18 mouse cellular contexts compared by ENCODE assay signal in genomic region chr12:73904133-73904934, GRCm38 (mm10). TPM values are rescaled to one million over a fixed set of nuclear protein-coding genes. Genes with fewer than 3 reads are reported as not detected.
DNase-seq lines count a peak whose midpoint lies in the region; ATAC-seq and TF ChIP-seq lines count a peak whose summit lies in the region.
"Had no signal": no experiment of that assay in that cellular context is flagged by ENCODE, and none has a peak within 500 bp of the region (broad histone marks: within the 10 kb centered on the region; RNA-seq: fewer than 3 reads in every experiment).

No protein-coding gene starts in this region.

- TF ChIP-seq POLR2A in CH12.LX (IDR thresholded peaks at IDR 0.05; ENCODE audit: low read depth, low read length) (no peak), myocyte (IDR thresholded peaks at IDR 0.05; ENCODE audit: insufficient read length, low read depth) (no peak)

- dilution Hi-C loops in CH12.LX (cut with MboI; ENCODE audit: extremely low pct_ligation_motif_present, extremely low pct_unique_long_range_greater_than_20kb, low sequenced_read_pairs): no loop called here

- WGBS in midbrain, embryonic 11.5 days: 85% methylated on average over 5 of the region's 5 CpGs

- H3K4me3 ChIP-seq in CH12.LX (replicated peaks in 1 of 3; ENCODE audit: low read depth in 2 of 3, low read length in 2 of 3, poor library complexity in 1 of 3) (no peak overlapping the region), myocyte (no peak overlapping the region)
- H3K4me3 ChIP-seq in layer of hippocampus, adult 2 months: no peak overlapping the region
- no peak overlapping the region for H3K4me3 ChIP-seq in midbrain, embryonic 11.5 days (ENCODE audit: low read depth, low read length)
- H3K4me3 ChIP-seq: embryonic facial prominence, embryonic 10.5 days; forebrain, embryonic 13.5 days; heart, embryonic 12.5 days; hindbrain, embryonic 10.5 days had no signal

- H3K36me3 ChIP-seq in CH12.LX (replicated peaks in 1 of 2; ENCODE audit: control insufficient read depth in 1 of 2, insufficient read depth in 1 of 2, low read length in 1 of 2) (no peaks in the 10 kb centered on the region), myocyte (ENCODE audit: control insufficient read depth, insufficient read depth) (no peaks in the 10 kb centered on the region)
- no peaks in the 10 kb centered on the region for H3K36me3 ChIP-seq in midbrain, embryonic 11.5 days (ENCODE audit: control insufficient read depth, insufficient read depth, low read length)
- H3K36me3 ChIP-seq: embryonic facial prominence, embryonic 10.5 days; heart, embryonic 12.5 days; hindbrain, embryonic 10.5 days had no signal

- no peak overlapping the region for H3K27ac ChIP-seq in CH12.LX (ENCODE audit: insufficient read depth, low read depth)
- H3K27ac ChIP-seq in layer of hippocampus, adult 2 months: no peak overlapping the region
- H3K27ac ChIP-seq in midbrain, embryonic 11.5 days (ENCODE audit: low read depth, low read length): no peak overlapping the region
- H3K27ac ChIP-seq: embryonic facial prominence, embryonic 10.5 days; forebrain, embryonic 13.5 days; hindbrain, embryonic 10.5 days; hindbrain, embryonic 14.5 days had no signal

- TF ChIP-seq CTCF in CH12.LX (conservative IDR thresholded peaks at IDR 0.05 in 1 of 2, IDR thresholded peaks at IDR 0.05 in 1 of 2; ENCODE audit: low read depth in 2 of 2, low read length in 2 of 2): no peak
- no peak for TF ChIP-seq CTCF in layer of hippocampus, adult 2 months (conservative IDR thresholded peaks at IDR 0.05)

- H3K79me2 ChIP-seq in CH12.LX (replicated peaks; ENCODE audit: control insufficient read depth, extremely low read depth, insufficient read depth, poor library complexity, severe bottlenecking) (peaks cover 10% of the 10 kb centered on the region), myocyte (ENCODE audit: control insufficient read depth, insufficient read depth) (peaks cover 16% of the 10 kb centered on the region)

- H3K4me1 ChIP-seq in CH12.LX (ENCODE audit: control insufficient read depth in 1 of 2, insufficient read depth in 2 of 2): peaks cover 7 to 30% of the 10 kb centered on the region in 2 experiments; a peak in 3 of 4 replicates
- H3K4me1 ChIP-seq in midbrain, embryonic 11.5 days (ENCODE audit: control insufficient read depth, insufficient read depth, low read length): peaks cover 2% of the 10 kb centered on the region; the same call in 1 of the 2 replicates

- DNase-seq in 3T3-L1 (ENCODE audit: low read depth, low spot score) (peak; percentile 30), 416B (ENCODE audit: low read depth) (peak; percentile 35), CH12.LX (ENCODE audit: extremely low read depth) (no peak)
- no peak for DNase-seq in left cerebral cortex, postnatal 25 days (ENCODE audit: low spot score in 2 of 2)
- no peak for DNase-seq in layer of hippocampus, adult 2 months (ENCODE audit: low spot score in 2 of 2)
- DNase-seq in midbrain, embryonic 11.5 days (ENCODE audit: low spot score, missing footprints): no peak
- DNase-seq: cerebellum, adult 11-12 months; cerebellum, adult 9-11 months; forebrain, postnatal 0 days; gastrocnemius, postnatal 25 days had no signal

- TF ChIP-seq RAD21 in CH12.LX (IDR thresholded peaks at IDR 0.05; ENCODE audit: low read depth, low read length): no peak

- in situ Hi-C loops in CH12.LX (cut with MboI; ENCODE audit: low pct_ligation_motif_present, low pct_unique_long_range_greater_than_20kb, low sequenced_read_pairs): no loop called here

- H3K9me3 ChIP-seq in CH12.LX (replicated peaks; ENCODE audit: low read length): no peaks in the 10 kb centered on the region
- H3K9me3 ChIP-seq in midbrain, embryonic 11.5 days (ENCODE audit: control insufficient read depth, low read length): no peaks in the 10 kb centered on the region
- H3K9me3 ChIP-seq: embryonic facial prominence, embryonic 10.5 days; forebrain, embryonic 13.5 days; heart, embryonic 12.5 days; hindbrain, embryonic 10.5 days had no signal

- ATAC-seq in midbrain, embryonic 11.5 days (ENCODE audit: low FRiP score): no peak
- ATAC-seq: forebrain, embryonic 13.5 days; forebrain, postnatal 0 days had no signal

- TF ChIP-seq EP300 in CH12.LX (IDR thresholded peaks at IDR 0.05; ENCODE audit: low read length): no peak

- H3K27me3 ChIP-seq in CH12.LX (replicated peaks) (no peaks in the 10 kb centered on the region), myocyte (ENCODE audit: control insufficient read depth, insufficient read depth, insufficient read length) (no peaks in the 10 kb centered on the region)
- no peaks in the 10 kb centered on the region; the same call in 1 of the 2 replicates for H3K27me3 ChIP-seq in midbrain, embryonic 11.5 days (ENCODE audit: control insufficient read depth, insufficient read depth, low read length)
- H3K27me3 ChIP-seq: forebrain, embryonic 13.5 days; heart, embryonic 12.5 days had no signal

- H3ac ChIP-seq in myocyte (ENCODE audit: control insufficient read depth, insufficient read length): no peak overlapping the region

- intact Hi-C loops in left cerebral cortex, postnatal 25 days (cut with DNase I): loop anchor here (10.0 kb wide), 1 partner anchor 340 kb away; no protein-coding TSS in a partner anchor

- 0 out of 2 replicates have a peak overlapping the region, but pooled peaks have one; percentile 44 for H3K4me2 ChIP-seq in CH12.LX (ENCODE audit: insufficient read depth, low read depth, poor library complexity, severe bottlenecking)
- peak overlapping the region; percentile 55 for H3K4me2 ChIP-seq in myocyte (ENCODE audit: low read depth)
- H3K4me2 ChIP-seq in midbrain, embryonic 11.5 days: no peak overlapping the region
- H3K4me2 ChIP-seq: forebrain, embryonic 13.5 days; heart, embryonic 12.5 days; hindbrain, embryonic 14.5 days had no signal

- H3K9ac ChIP-seq in CH12.LX (ENCODE audit: insufficient read depth, low read depth): no peak overlapping the region
- no peak overlapping the region for H3K9ac ChIP-seq in midbrain, embryonic 11.5 days (ENCODE audit: low read length)
- H3K9ac ChIP-seq: forebrain, embryonic 13.5 days; forebrain, postnatal 0 days; heart, embryonic 12.5 days; hindbrain, embryonic 14.5 days had no signal

TF ChIP-seq in CH12.LX, 34 proteins besides CTCF, POLR2A, EP300 and RAD21:
- TF ChIP-seq CHD1 (IDR thresholded peaks at IDR 0.05; ENCODE audit: low read depth, low read length) (no peak), IRF4 (IDR thresholded peaks at IDR 0.05; ENCODE audit: low read depth, low read length) (peak; percentile 55; the same call in 1 of the 2 replicates)

TF ChIP-seq in myocyte, 11 proteins besides CTCF, POLR2A, EP300 and RAD21:
- TF ChIP-seq USF1 (IDR thresholded peaks at IDR 0.05; ENCODE audit: low read depth) (no peak), POLR2AphosphoS2 (IDR thresholded peaks at IDR 0.05; ENCODE audit: insufficient read length, low read depth) (no peak), TCF3 (IDR thresholded peaks at IDR 0.05; ENCODE audit: insufficient read length, low read depth) (no peak), REST (IDR thresholded peaks at IDR 0.05; ENCODE audit: insufficient read depth, insufficient read length) (no peak), E2F4 (IDR thresholded peaks at IDR 0.05; ENCODE audit: insufficient read depth) (no peak), MYOG (IDR thresholded peaks at IDR 0.05; ENCODE audit: control insufficient read depth in 1 of 3, insufficient read depth in 1 of 3, insufficient read length in 2 of 3, low read depth in 2 of 3) (no peak)
TF ChIP-seq in myocyte: peak in this region for 0.

RNA-seq across cellular contexts. Expression of gene Hif1a, which starts 3.2 kb away (rescaled TPM):
- total RNA-seq in CH12.LX (2012; rRNA removed): 18.8 and 21.9 TPM in 2 replicates
- total RNA-seq in CH12.LX (2014; rRNA removed): 50.1 and 52.4 TPM in 2 replicates
- 26.2 and 30.3 TPM in 2 replicates for polyA plus RNA-seq in CH12.LX (2012; ENCODE audit: insufficient read length, low read depth)
- polyA plus RNA-seq in myocyte (2012; fragmentation: generic; extraction: Trizol): 39.9 TPM
- 10 to 100 TPM; 56.7 to 58.9 TPM for total RNA-seq in left cerebral cortex, postnatal 25 days (2021)
- total RNA-seq in layer of hippocampus, adult 2 months (2021): 10 to 100 TPM; 56.1 to 57.8 TPM
- polyA plus RNA-seq in midbrain, embryonic 11.5 days (2014; fragmentation: Nextera tagmentation; extraction: Ambion mirVana): 130 and 147 TPM in 2 replicates

RNA-seq across cellular contexts. Expression of gene Gm49321, which starts 33.1 kb away (rescaled TPM):
- total RNA-seq in CH12.LX (2012; rRNA removed) (1.2 TPM in 1 of 2 replicates, not detected in the other), CH12.LX (2014; rRNA removed) (not detected in 2 replicates)
- polyA plus RNA-seq in CH12.LX (2012; ENCODE audit: insufficient read length, low read depth) (3.0 TPM in 1 of 2 replicates, not detected in the other), myocyte (2012; fragmentation: generic; extraction: Trizol) (not detected)
- 10 to 100 TPM; 11.8 to 16.9 TPM for total RNA-seq in left cerebral cortex, postnatal 25 days (2021)
- total RNA-seq in layer of hippocampus, adult 2 months (2021): 10 to 100 TPM; 12.7 to 13.8 TPM
- polyA plus RNA-seq in midbrain, embryonic 11.5 days (2014; fragmentation: Nextera tagmentation; extraction: Ambion mirVana): 16.0 and 16.1 TPM in 2 replicates
- total RNA-seq: forebrain, postnatal 0 days; granulocyte monocyte progenitor cell, adult 5-6 weeks had no signal
- polyA plus RNA-seq: brain, embryonic 14.5 days had no signal

RNA-seq across cellular contexts. Expression of gene Snapc1, which starts 59.9 kb away (rescaled TPM):
- total RNA-seq in CH12.LX (2012; rRNA removed): 9.7 and 13.3 TPM in 2 replicates
- total RNA-seq in CH12.LX (2014; rRNA removed): 7.7 TPM in 2 replicates
- 19.7 and 24.0 TPM in 2 replicates for polyA plus RNA-seq in CH12.LX (2012; ENCODE audit: insufficient read length, low read depth)
- polyA plus RNA-seq in myocyte (2012; fragmentation: generic; extraction: Trizol): 3.4 TPM
- total RNA-seq in left cerebral cortex, postnatal 25 days (2021): 10 to 100 TPM; 40.6 to 43.2 TPM
- total RNA-seq in layer of hippocampus, adult 2 months (2021): 10 to 100 TPM; 34.5 to 35.7 TPM
- 23.1 and 26.6 TPM in 2 replicates for polyA plus RNA-seq in midbrain, embryonic 11.5 days (2014; fragmentation: Nextera tagmentation; extraction: Ambion mirVana)

Comparison
In these comparisons a context has a peak if more than half of its experiments do, and no peak if none do; other contexts are left out.
1. DNase-seq: peak in 3T3-L1 (single experiment) and 416B (single experiment); none in CH12.LX (single experiment), left cerebral cortex, postnatal 25 days (0 of 2), layer of hippocampus, adult 2 months (0 of 2) and midbrain, embryonic 11.5 days (single experiment).
2. RNA of gene Gm49321, which starts 33.1 kb away (total RNA-seq): 11.8 to 16.9 TPM in left cerebral cortex, postnatal 25 days and 12.7 to 13.8 TPM in layer of hippocampus, adult 2 months; 1.2 TPM in CH12.LX; every median in the first group is over 4 times any median in the second.